Mouse (Mus musculus): Measurements from ENCODE around the gene Ablim2. TPM values are rescaled to one million over a fixed set of nuclear protein-coding genes. Genes with fewer than 3 reads are reported as not detected.

Ablim2 gene
- polyA plus RNA-seq, 2 experiments, result 1.8 to 3.8 TPM

GRCm38 (mm10) chr5:35898994-35899393 is 141.3 kb downstream of the Ablim2 start:
- Histone ChIP-seq H3K27me3 (ENCODE audit: control insufficient read depth, insufficient read depth, low read length) (no peaks in the 10 kb centered on the region), H3K36me3 (ENCODE audit: control insufficient read depth, insufficient read depth, low read length) (no peaks in the 10 kb centered on the region), H3K4me1 (ENCODE audit: control insufficient read depth, insufficient read depth, low read length) (peaks cover 29% of the 10 kb centered on the region), H3K9me3 (ENCODE audit: control insufficient read depth, low read length) (no peaks in the 10 kb centered on the region), H3K4me2 (replicated peaks; ENCODE audit: low read depth, low read length, severe bottlenecking) (no peak overlapping the region), H3K27ac (replicated peaks; ENCODE audit: low read depth, low read length) (no peak overlapping the region), H3K9ac (ENCODE audit: low read depth, low read length, severe bottlenecking) (no peak overlapping the region), H3K4me3 (replicated peaks; ENCODE audit: low read length) (no peak overlapping the region)
- no peak for TF ChIP-seq POLR2A (IDR thresholded peaks at IDR 0.05; ENCODE audit: borderline replicate concordance, extremely low read depth, insufficient read depth, insufficient read length)
- no peak for ATAC-seq (ENCODE audit: low FRiP score, low read depth)
- WGBS, result 83% methylated on average over 3 of the region's 3 CpGs
- DNase-seq (ENCODE audit: low spot score), result no peak

GRCm38 (mm10) chr5:35900401-35901225 is 142.9 kb downstream of the Ablim2 start:
- Histone ChIP-seq H3K27ac (replicated peaks; ENCODE audit: low read depth, low read length) (0 out of 2 replicates have a peak overlapping the region, but pooled peaks have one; percentile 58), H3K4me3 (replicated peaks; ENCODE audit: low read length) (no peak overlapping the region), H3K4me1 (ENCODE audit: control insufficient read depth, insufficient read depth, low read length) (peaks cover 30% of the 10 kb centered on the region), H3K9ac (ENCODE audit: low read depth, low read length, severe bottlenecking) (no peak overlapping the region), H3K9me3 (ENCODE audit: control insufficient read depth, low read length) (no peaks in the 10 kb centered on the region), H3K36me3 (ENCODE audit: control insufficient read depth, insufficient read depth, low read length) (no peaks in the 10 kb centered on the region), H3K27me3 (ENCODE audit: control insufficient read depth, insufficient read depth, low read length) (no peaks in the 10 kb centered on the region), H3K4me2 (replicated peaks; ENCODE audit: low read depth, low read length, severe bottlenecking) (peak overlapping the region; percentile 7; the same call in 1 of the 2 replicates)
- WGBS, result 9% methylated on average over 10 of the region's 10 CpGs
- TF ChIP-seq POLR2A (IDR thresholded peaks at IDR 0.05; ENCODE audit: borderline replicate concordance, extremely low read depth, insufficient read depth, insufficient read length), result no peak
- ATAC-seq (ENCODE audit: low FRiP score, low read depth) (no peak; the same call in 1 of the 2 replicates), DNase-seq (ENCODE audit: low spot score) (no peak)

- ATAC-seq (ENCODE audit: low FRiP score, low read depth) (peak; percentile 45), DNase-seq (ENCODE audit: low spot score) (no peak)
- peak overlapping the region; percentile 7; the same call in 1 of the 2 replicates for H3K4me2 ChIP-seq (replicated peaks; ENCODE audit: low read depth, low read length, severe bottlenecking)
- peaks cover 30% of the 10 kb centered on the region for H3K4me1 ChIP-seq (ENCODE audit: control insufficient read depth, insufficient read depth, low read length)
- no peak for TF ChIP-seq POLR2A (IDR thresholded peaks at IDR 0.05; ENCODE audit: borderline replicate concordance, extremely low read depth, insufficient read depth, insufficient read length)
- no peak overlapping the region for H3K9ac ChIP-seq (ENCODE audit: low read depth, low read length, severe bottlenecking)
- no peaks in the 10 kb centered on the region for H3K36me3 ChIP-seq (ENCODE audit: control insufficient read depth, insufficient read depth, low read length)
- 50% methylated on average over 11 of the region's 12 CpGs for WGBS
- H3K9me3 ChIP-seq (ENCODE audit: control insufficient read depth, low read length), result no peaks in the 10 kb centered on the region
- no peak overlapping the region for H3K27ac ChIP-seq (replicated peaks; ENCODE audit: low read depth, low read length)
- H3K4me3 ChIP-seq (replicated peaks; ENCODE audit: low read length), result no peak overlapping the region
- H3K27me3 ChIP-seq (ENCODE audit: control insufficient read depth, insufficient read depth, low read length), result no peaks in the 10 kb centered on the region
These were observed 143.6 kb downstream of the Ablim2 start for GRCm38 (mm10) chr5:35901226-35901809.

- no peaks in the 10 kb centered on the region for H3K36me3 ChIP-seq (ENCODE audit: control insufficient read depth, insufficient read depth, low read length)
- H3K9me3 ChIP-seq (ENCODE audit: control insufficient read depth, low read length), result no peaks in the 10 kb centered on the region
- H3K9ac ChIP-seq (ENCODE audit: low read depth, low read length, severe bottlenecking), result no peak overlapping the region
- no peak overlapping the region for H3K4me3 ChIP-seq (replicated peaks; ENCODE audit: low read length)
- ATAC-seq (ENCODE audit: low FRiP score, low read depth), result 0 out of 2 replicates have a peak, but pooled peaks have one; percentile 13
- H3K27ac ChIP-seq (replicated peaks; ENCODE audit: low read depth, low read length), result no peak overlapping the region
- DNase-seq (ENCODE audit: low spot score), result no peak
- TF ChIP-seq POLR2A (IDR thresholded peaks at IDR 0.05; ENCODE audit: borderline replicate concordance, extremely low read depth, insufficient read depth, insufficient read length), result no peak
- peaks cover 46% of the 10 kb centered on the region for H3K4me1 ChIP-seq (ENCODE audit: control insufficient read depth, insufficient read depth, low read length)
- no peak overlapping the region for H3K4me2 ChIP-seq (replicated peaks; ENCODE audit: low read depth, low read length, severe bottlenecking)
- no peaks in the 10 kb centered on the region for H3K27me3 ChIP-seq (ENCODE audit: control insufficient read depth, insufficient read depth, low read length)
- 79% methylated on average over 8 of the region's 8 CpGs for WGBS
These were observed 145.8 kb downstream of the Ablim2 start for GRCm38 (mm10) chr5:35903456-35903855.

- WGBS, result 61% methylated on average over 8 of the region's 8 CpGs
- Histone ChIP-seq H3K4me3 (replicated peaks; ENCODE audit: low read length) (no peak overlapping the region), H3K36me3 (ENCODE audit: control insufficient read depth, insufficient read depth, low read length) (peaks cover 9% of the 10 kb centered on the region; the same call in 1 of the 2 replicates), H3K4me1 (ENCODE audit: control insufficient read depth, insufficient read depth, low read length) (peaks cover 52% of the 10 kb centered on the region), H3K9me3 (ENCODE audit: control insufficient read depth, low read length) (no peaks in the 10 kb centered on the region), H3K27ac (replicated peaks; ENCODE audit: low read depth, low read length) (no peak overlapping the region), H3K9ac (ENCODE audit: low read depth, low read length, severe bottlenecking) (no peak overlapping the region), H3K4me2 (replicated peaks; ENCODE audit: low read depth, low read length, severe bottlenecking) (no peak overlapping the region), H3K27me3 (ENCODE audit: control insufficient read depth, insufficient read depth, low read length) (no peaks in the 10 kb centered on the region)
- ATAC-seq (ENCODE audit: low FRiP score, low read depth) (no peak), DNase-seq (ENCODE audit: low spot score) (no peak)
- TF ChIP-seq POLR2A (IDR thresholded peaks at IDR 0.05; ENCODE audit: borderline replicate concordance, extremely low read depth, insufficient read depth, insufficient read length), result no peak
These were observed 147.6 kb downstream of the Ablim2 start for GRCm38 (mm10) chr5:35905283-35905682.
